Mouse (Mus musculus): ENCODE data around the gene Tmem129. TPM values are rescaled to one million over a fixed set of nuclear protein-coding genes. Genes with fewer than 3 reads are reported as not detected.
A peak's percentile ranks its signal among the peaks of the same experiment; 100 is the strongest.

Tmem129 gene
- polyA plus RNA-seq, 1 experiment from 2014 or later, result 20.6 TPM

GRCm38 (mm10) chr5:33697534-33697933, 39.3 kb upstream of the Tmem129 start:
- Histone ChIP-seq H3K4me1 (replicated peaks) (peaks cover 29% of the 10 kb centered on the region), H3K27ac (replicated peaks) (no peak overlapping the region), H3K4me2 (no peak overlapping the region), H3K36me3 (replicated peaks) (no peaks in the 10 kb centered on the region), H3K9me3 (replicated peaks) (no peaks in the 10 kb centered on the region), H3K4me3 (replicated peaks) (no peak overlapping the region), H3K27me3 (peaks cover 60% of the 10 kb centered on the region), H3K9ac (no peak overlapping the region)
- WGBS (ENCODE audit: insufficient replicate concordance), result 50% methylated on average over 1 of the region's 1 CpGs
- ATAC-seq (ENCODE audit: insufficient read depth), result no peak

GRCm38 (mm10) chr5:33696430-33696829, 38.2 kb upstream of the Tmem129 start:
- Histone ChIP-seq H3K4me3 (replicated peaks) (no peak overlapping the region), H3K27ac (replicated peaks) (no peak overlapping the region), H3K27me3 (peaks cover 63% of the 10 kb centered on the region), H3K9ac (no peak overlapping the region), H3K36me3 (replicated peaks) (no peaks in the 10 kb centered on the region), H3K4me2 (no peak overlapping the region), H3K9me3 (replicated peaks) (no peaks in the 10 kb centered on the region), H3K4me1 (replicated peaks) (peaks cover 35% of the 10 kb centered on the region)
- 61% methylated on average over 5 of the region's 5 CpGs for WGBS (ENCODE audit: insufficient replicate concordance)
- ATAC-seq (ENCODE audit: insufficient read depth), result no peak

GRCm38 (mm10) chr5:33695718-33696121, 37.5 kb upstream of the Tmem129 start:
- H3K9ac ChIP-seq, result peak overlapping the region; percentile 40; the same call in 1 of the 2 replicates
- H3K4me2 ChIP-seq, result peak overlapping the region; percentile 66
- H3K4me1 ChIP-seq (replicated peaks), result peaks cover 35% of the 10 kb centered on the region
- no peaks in the 10 kb centered on the region for H3K36me3 ChIP-seq (replicated peaks)
- 12% methylated on average over 24 of the region's 24 CpGs for WGBS (ENCODE audit: insufficient replicate concordance)
- ATAC-seq (ENCODE audit: insufficient read depth), result no peak
- no peak overlapping the region for H3K27ac ChIP-seq (replicated peaks)
- H3K4me3 ChIP-seq (replicated peaks), result peak overlapping the region; percentile 35
- H3K27me3 ChIP-seq, result peaks cover 63% of the 10 kb centered on the region
- H3K9me3 ChIP-seq (replicated peaks), result no peaks in the 10 kb centered on the region

DNA sequence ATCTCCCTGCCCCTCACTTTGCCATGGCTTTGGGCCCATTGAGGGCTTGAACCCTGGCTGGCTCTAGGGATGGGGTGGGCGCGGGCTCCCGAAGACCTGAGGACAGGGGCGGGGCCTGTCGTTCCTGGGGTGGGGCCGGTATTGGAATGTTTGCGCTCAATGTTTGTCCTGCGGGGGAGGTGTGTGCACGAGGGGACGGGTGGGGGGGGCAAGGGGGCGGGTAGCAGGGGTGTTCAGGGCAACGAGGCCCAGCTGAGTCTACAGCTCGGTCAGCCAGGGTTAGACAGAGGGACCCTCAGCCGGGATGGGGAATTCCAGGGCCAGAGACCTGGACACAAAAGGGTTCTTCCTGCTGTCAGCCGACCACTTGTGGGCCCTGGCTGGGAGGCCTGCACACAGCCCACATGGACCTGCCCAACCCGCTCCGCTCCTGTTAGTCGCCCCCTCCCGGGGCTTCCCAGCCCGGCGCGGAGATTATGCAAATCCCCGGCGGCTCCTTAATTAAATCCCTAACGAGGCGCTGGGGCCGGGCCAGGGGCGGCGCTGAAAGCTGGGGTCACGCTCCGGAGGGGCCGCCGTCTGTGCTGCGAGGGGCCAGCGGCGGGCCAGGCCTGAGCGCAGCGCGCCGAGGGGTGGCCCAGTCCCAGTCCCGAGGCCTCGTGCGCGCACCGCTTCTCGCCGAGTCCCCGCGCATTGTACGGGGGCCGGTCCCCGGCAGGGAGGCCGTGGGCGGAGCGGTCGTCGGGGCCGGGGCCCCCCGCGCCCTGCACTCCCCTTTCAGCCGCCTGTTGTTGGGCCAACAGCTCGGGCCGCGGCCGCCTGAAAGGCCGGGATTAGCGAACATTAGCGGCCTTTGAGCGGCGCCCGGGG, 36.9 kb upstream of the Tmem129 start:
- Histone ChIP-seq H3K4me2 (peak overlapping the region; percentile 66), H3K9me3 (replicated peaks) (no peaks in the 10 kb centered on the region), H3K36me3 (replicated peaks) (no peaks in the 10 kb centered on the region), H3K4me3 (replicated peaks) (peak overlapping the region; percentile 35), H3K27me3 (peaks cover 63% of the 10 kb centered on the region), H3K9ac (peak overlapping the region; percentile 40; the same call in 1 of the 2 replicates), H3K27ac (replicated peaks) (peak overlapping the region; percentile 53; the same call in 1 of the 2 replicates), H3K4me1 (replicated peaks) (peaks cover 29% of the 10 kb centered on the region)
- WGBS (ENCODE audit: insufficient replicate concordance), result 6% methylated on average over 70 of the region's 71 CpGs
- ATAC-seq (ENCODE audit: insufficient read depth), result peak; percentile 58

GRCm38 (mm10) chr5:33694461-33694847, 36.2 kb upstream of the Tmem129 start:
- no peaks in the 10 kb centered on the region for H3K9me3 ChIP-seq (replicated peaks)
- H3K36me3 ChIP-seq (replicated peaks), result no peaks in the 10 kb centered on the region
- H3K27ac ChIP-seq (replicated peaks), result no peak overlapping the region
- H3K9ac ChIP-seq, result no peak overlapping the region
- 72% methylated on average over 9 of the region's 9 CpGs for WGBS (ENCODE audit: insufficient replicate concordance)
- H3K27me3 ChIP-seq, result peaks cover 59% of the 10 kb centered on the region
- H3K4me2 ChIP-seq, result 0 out of 2 replicates have a peak overlapping the region, but pooled peaks have one; percentile 66
- ATAC-seq (ENCODE audit: insufficient read depth), result peak; percentile 25; the same call in 1 of the 2 replicates
- H3K4me3 ChIP-seq (replicated peaks), result no peak overlapping the region
- H3K4me1 ChIP-seq (replicated peaks), result peaks cover 26% of the 10 kb centered on the region

- peak overlapping the region; percentile 10; the same call in 1 of the 2 replicates for H3K4me2 ChIP-seq
- no peak for ATAC-seq (ENCODE audit: insufficient read depth)
- H3K4me3 ChIP-seq (replicated peaks), result no peak overlapping the region
- H3K27me3 ChIP-seq, result peaks cover 53% of the 10 kb centered on the region
- peaks cover 43% of the 10 kb centered on the region for H3K4me1 ChIP-seq (replicated peaks)
- H3K36me3 ChIP-seq (replicated peaks), result no peaks in the 10 kb centered on the region
- H3K9ac ChIP-seq, result no peak overlapping the region
- no peaks in the 10 kb centered on the region for H3K9me3 ChIP-seq (replicated peaks)
- WGBS (ENCODE audit: insufficient replicate concordance), result 12% methylated on average over 24 of the region's 24 CpGs
- no peak overlapping the region for H3K27ac ChIP-seq (replicated peaks)
These were observed 34.2 kb upstream of the Tmem129 start for GRCm38 (mm10) chr5:33692393-33692792.

- 75% methylated on average over 11 of the region's 11 CpGs for WGBS (ENCODE audit: insufficient replicate concordance)
These were observed 31.8 kb upstream of the Tmem129 start for GRCm38 (mm10) chr5:33689852-33690645.

DNA sequence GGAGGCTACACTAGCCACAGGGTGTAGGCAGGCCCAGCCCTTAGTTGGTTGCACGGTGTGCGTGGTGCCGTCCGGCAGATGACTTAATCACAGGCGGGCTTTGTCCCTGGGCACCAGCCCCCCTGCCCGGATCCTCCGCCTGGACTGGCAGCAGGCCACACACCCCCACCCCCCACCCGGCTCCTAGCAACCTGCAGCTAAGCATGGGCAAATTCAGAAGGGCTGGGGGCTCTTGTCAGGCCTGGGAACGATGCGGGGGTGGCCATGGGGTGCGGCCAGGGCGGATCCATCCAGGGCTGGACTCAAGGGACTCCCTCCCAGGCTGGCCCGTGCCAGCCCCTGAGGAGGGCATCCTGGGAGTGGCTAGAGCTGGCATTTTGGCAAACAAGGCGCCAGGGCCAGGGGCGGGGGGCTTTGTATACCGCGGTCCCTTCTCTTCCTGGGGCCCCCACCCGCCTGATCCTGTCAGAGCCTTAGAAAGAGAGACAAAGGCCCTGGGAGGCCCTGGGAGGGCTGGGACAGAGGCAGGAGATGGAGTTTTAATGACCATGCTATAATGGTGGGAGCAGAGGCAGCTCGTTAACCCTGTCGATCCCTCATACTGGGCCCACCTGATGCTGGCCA, 31.1 kb upstream of the Tmem129 start:
- peaks cover 36% of the 10 kb centered on the region for H3K4me1 ChIP-seq (replicated peaks)
- peaks cover 23% of the 10 kb centered on the region for H3K27me3 ChIP-seq
- no peaks in the 10 kb centered on the region for H3K9me3 ChIP-seq (replicated peaks)
- H3K9ac ChIP-seq, result no peak overlapping the region
- WGBS (ENCODE audit: insufficient replicate concordance), result 73% methylated on average over 20 of the region's 20 CpGs
- no peak overlapping the region for H3K27ac ChIP-seq (replicated peaks)
- H3K4me3 ChIP-seq (replicated peaks), result no peak overlapping the region
- ATAC-seq (ENCODE audit: insufficient read depth), result no peak
- H3K4me2 ChIP-seq, result no peak overlapping the region
- no peaks in the 10 kb centered on the region for H3K36me3 ChIP-seq (replicated peaks)

More at GRCm38 (mm10) chr5:33689852-33690645, 31.8 kb upstream of the Tmem129 start:
- no peak overlapping the region for H3K4me3 ChIP-seq (replicated peaks)
- no peak overlapping the region for H3K9ac ChIP-seq
- no peak for ATAC-seq (ENCODE audit: insufficient read depth)
- no peaks in the 10 kb centered on the region for H3K9me3 ChIP-seq (replicated peaks)
- H3K36me3 ChIP-seq (replicated peaks), result no peaks in the 10 kb centered on the region
- peaks cover 40% of the 10 kb centered on the region for H3K4me1 ChIP-seq (replicated peaks)
- no peak overlapping the region for H3K27ac ChIP-seq (replicated peaks)
- no peak overlapping the region for H3K4me2 ChIP-seq
- peaks cover 30% of the 10 kb centered on the region for H3K27me3 ChIP-seq

- Histone ChIP-seq H3K27ac (replicated peaks) (no peak overlapping the region), H3K4me1 (replicated peaks) (peaks cover 33% of the 10 kb centered on the region), H3K9me3 (replicated peaks) (no peaks in the 10 kb centered on the region), H3K4me3 (replicated peaks) (no peak overlapping the region), H3K9ac (no peak overlapping the region), H3K36me3 (replicated peaks) (no peaks in the 10 kb centered on the region), H3K27me3 (peaks cover 16% of the 10 kb centered on the region), H3K4me2 (no peak overlapping the region)
- WGBS (ENCODE audit: insufficient replicate concordance), result 58% methylated on average over 14 of the region's 14 CpGs
- no peak for ATAC-seq (ENCODE audit: insufficient read depth)
These were observed 30.3 kb upstream of the Tmem129 start for GRCm38 (mm10) chr5:33688278-33689220.

- H3K9me3 ChIP-seq (replicated peaks), result no peaks in the 10 kb centered on the region
- peaks cover 2% of the 10 kb centered on the region for H3K27me3 ChIP-seq
- peak; percentile 49 for ATAC-seq (ENCODE audit: insufficient read depth)
- WGBS (ENCODE audit: insufficient replicate concordance), result 48% methylated on average over 4 of the region's 4 CpGs
- no peaks in the 10 kb centered on the region for H3K36me3 ChIP-seq (replicated peaks)
- H3K4me3 ChIP-seq (replicated peaks), result no peak overlapping the region
- peaks cover 31% of the 10 kb centered on the region for H3K4me1 ChIP-seq (replicated peaks)
- H3K27ac ChIP-seq (replicated peaks), result no peak overlapping the region
- H3K9ac ChIP-seq, result no peak overlapping the region
- no peak overlapping the region for H3K4me2 ChIP-seq
These were observed 28.9 kb upstream of the Tmem129 start for GRCm38 (mm10) chr5:33687142-33687541.

All from liver, embryonic 15.5 days (tissue).